Mouse (Mus musculus) small intestine, adult 2 months (tissue): ENCODE data around the gene Plxnc1.

Experiments
- CTCF ChIP-seq: fragments of 200-500 bp; IDR thresholded peaks from 2 replicates; pipeline ENCODE4 v1.5.1; 2012; ENCODE audit warnings: low read depth, mild to moderate bottlenecking, control low read depth, inconsistent platforms, low read length, moderate library complexity, mixed read lengths; ENCODE audit not compliant: insufficient replicate concordance, insufficient read length; ENCODE audit errors: extremely low read depth
- POLR2A ChIP-seq: fragments of 200-500 bp; IDR thresholded peaks from 2 replicates; pipeline ENCODE4 v1.6.1; 2012; ENCODE audit warnings: low read depth, mild to moderate bottlenecking, control low read depth, inconsistent platforms, low read length, moderate library complexity

- no peak for TF ChIP-seq POLR2A
- TF ChIP-seq CTCF, result no peak
These were observed 99.9 kb downstream of the Plxnc1 start for GRCm38 (mm10) chr10:94844692-94845091.
